In genomic region chr17:72180200-72180599, GRCm38 (mm10) we compare ENCODE assay signal across 1 mouse cellular context.
TF ChIP-seq lines count a peak whose summit lies in the region.

No protein-coding gene starts in this region.

TF ChIP-seq in CH12.LX, 34 proteins besides CTCF, POLR2A, EP300 and RAD21 (continued from another document):
- TF ChIP-seq TCF12 (IDR thresholded peaks at IDR 0.05; ENCODE audit: low read depth, low read length) (no peak), NRF1 (IDR thresholded peaks at IDR 0.05; ENCODE audit: low read depth, low read length) (0 out of 2 replicates have a peak, but pooled peaks have one; percentile 33), IRF4 (IDR thresholded peaks at IDR 0.05; ENCODE audit: low read depth, low read length) (no peak)
